Mouse (Mus musculus) thymus, adult 2 months (tissue): ENCODE measurements around the gene Gpn2. TPM values are rescaled to one million over a fixed set of nuclear protein-coding genes. Genes with fewer than 3 reads are reported as not detected.

Experiments
- DNase-seq: peaks from one replicate; pipeline ENCODE4 v3.0.0; 2021
- H3K27ac ChIP-seq: fragments of 200-500 bp; 2 replicates; pipeline ENCODE4 v1.5.1; 2012; ENCODE audit warnings: low read length, control low read depth; ENCODE audit not compliant: control insufficient read depth, insufficient read depth
- H3K27me3 ChIP-seq: fragments of 200-500 bp; 2 replicates; pipeline ENCODE4 v1.6.1; 2012; ENCODE audit warnings: mild to moderate bottlenecking, low read length, moderate library complexity, mixed read lengths; ENCODE audit not compliant: control insufficient read depth, insufficient read depth
- H3K36me3 ChIP-seq: fragments of 200-500 bp; 2 replicates; pipeline ENCODE4 v1.6.1; 2012; ENCODE audit warnings: mild to moderate bottlenecking, low read length, moderate library complexity; ENCODE audit not compliant: control insufficient read depth, insufficient read depth
- H3K4me1 ChIP-seq: fragments of 200-500 bp; replicated peaks from 2 replicates; pipeline ENCODE4 v1.6.1; 2012; ENCODE audit warnings: low read length; ENCODE audit not compliant: control insufficient read depth, insufficient read depth
- H3K4me3 ChIP-seq: fragments of 200-500 bp; 2 replicates; pipeline ENCODE4 v1.5.1; 2012; ENCODE audit warnings: mild to moderate bottlenecking, low read length, control low read depth, moderate library complexity; ENCODE audit not compliant: control insufficient read depth, insufficient read depth
- CTCF ChIP-seq: fragments of 200-500 bp; IDR thresholded peaks from 2 replicates; pipeline ENCODE4 v1.5.1; 2012; ENCODE audit warnings: mild to moderate bottlenecking, control low read depth, low read length, moderate library complexity, borderline replicate concordance; ENCODE audit not compliant: control insufficient read depth, poor library complexity, insufficient read depth; ENCODE audit errors: extremely low read depth
- POLR2A ChIP-seq: fragments of 200-500 bp; IDR thresholded peaks from 2 replicates; pipeline ENCODE4 v1.6.1; 2012; ENCODE audit warnings: mild to moderate bottlenecking, low read length, control low read depth, moderate library complexity; ENCODE audit not compliant: control insufficient read depth, poor library complexity, insufficient read depth; ENCODE audit errors: extremely low read depth
- WGBS: fragments of 180-500 bp; shearing (Covaris S2); methylation state at CpG from one replicate; pipeline ENCODE4 v1.1.7; 2018; 5-methylcytosine and 5-hydroxymethylcytosine counted together
- polyA plus RNA-seq: library from polyadenylated mRNA; depleted of rRNA; stranded (reverse); fragments of >200 nt; gene quantifications from 2 replicates; pipeline ENCODE4 v1.2.3, GENCODE M21; 2012

The Gpn2 gene
- polyA plus RNA-seq, 1 experiment: 59.4 TPM

- DNase-seq: no peak
- WGBS: 16% methylated on average over 5 of the region's 5 CpGs
- no peak for TF ChIP-seq CTCF
- no peak for TF ChIP-seq POLR2A
- Histone ChIP-seq H3K4me1 (peaks cover 65% of the 10 kb centered on the region), H3K27me3 (no peaks in the 10 kb centered on the region), H3K27ac (peak overlapping the region; percentile 96), H3K4me3 (no peak overlapping the region), H3K36me3 (peaks cover 4% of the 10 kb centered on the region; the same call in 1 of the 2 replicates)
These were observed 42.1 kb downstream of the Gpn2 start for GRCm38 (mm10) chr4:133626221-133626620.

GRCm38 (mm10) chr4:133626621-133627020 is 42.5 kb downstream of the Gpn2 start:
- no peak for TF ChIP-seq POLR2A
- TF ChIP-seq CTCF: no peak
- Histone ChIP-seq H3K27me3 (no peaks in the 10 kb centered on the region), H3K4me1 (peaks cover 66% of the 10 kb centered on the region), H3K27ac (peak overlapping the region; percentile 96), H3K36me3 (peaks cover 4% of the 10 kb centered on the region; the same call in 1 of the 2 replicates), H3K4me3 (no peak overlapping the region)
- 93% methylated on average over 9 of the region's 9 CpGs for WGBS
- no peak for DNase-seq

DNA sequence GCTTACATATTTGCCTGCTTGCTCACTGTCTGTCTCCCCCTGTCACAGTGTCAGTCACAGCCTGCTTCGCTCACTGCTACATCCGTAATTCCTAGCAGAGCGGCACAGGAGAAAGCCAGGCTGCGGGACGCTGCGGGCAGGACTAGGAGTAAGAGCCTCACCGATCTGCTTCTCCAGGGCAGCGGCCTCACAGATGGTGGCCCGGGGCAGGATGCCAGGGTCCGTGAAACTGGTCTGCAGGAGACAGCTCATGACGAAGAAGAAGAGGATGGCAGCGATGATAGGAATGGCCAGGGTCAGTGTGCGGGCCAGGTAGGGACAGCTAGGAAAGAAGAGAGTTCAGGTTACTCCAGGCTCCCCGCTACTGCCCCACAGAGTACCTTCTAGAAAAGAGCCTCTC is 42.9 kb downstream of the Gpn2 start:
- 97% methylated on average over 14 of the region's 14 CpGs for WGBS
- Histone ChIP-seq H3K4me1 (peaks cover 66% of the 10 kb centered on the region), H3K27ac (peak overlapping the region; percentile 96), H3K36me3 (peaks cover 4% of the 10 kb centered on the region; the same call in 1 of the 2 replicates), H3K4me3 (no peak overlapping the region), H3K27me3 (no peaks in the 10 kb centered on the region)
- DNase-seq: no peak
- TF ChIP-seq POLR2A: no peak
- TF ChIP-seq CTCF: no peak

DNA sequence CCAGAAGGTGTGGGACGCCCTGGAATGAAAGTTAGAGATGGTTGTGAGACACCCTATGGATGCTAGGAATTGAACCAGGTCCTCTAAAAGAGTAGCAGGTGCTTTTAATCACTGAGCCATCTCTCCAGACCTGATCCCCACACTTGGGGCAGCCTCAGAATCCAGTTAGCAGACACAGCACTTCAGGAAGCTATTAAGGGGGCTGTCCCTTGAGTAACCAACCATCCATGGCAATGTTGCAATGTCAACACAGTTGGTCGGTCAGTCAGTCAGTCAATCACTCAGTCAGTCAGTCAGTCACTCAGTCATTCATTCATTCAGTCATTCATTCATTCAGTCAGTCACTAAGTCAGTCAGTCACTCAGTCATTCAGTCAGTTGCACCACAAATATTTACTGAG is 44.4 kb downstream of the Gpn2 start:
- peaks cover 67% of the 10 kb centered on the region for H3K4me1 ChIP-seq
- TF ChIP-seq CTCF: no peak
- no peak for TF ChIP-seq POLR2A
- peaks cover 4% of the 10 kb centered on the region; the same call in 1 of the 2 replicates for H3K36me3 ChIP-seq
- WGBS: 94% methylated on average over 2 of the region's 2 CpGs
- no peak for DNase-seq
- no peak overlapping the region for H3K27ac ChIP-seq
- H3K4me3 ChIP-seq: no peak overlapping the region
- no peaks in the 10 kb centered on the region for H3K27me3 ChIP-seq

GRCm38 (mm10) chr4:133629191-133629590 is 45.0 kb downstream of the Gpn2 start:
- Histone ChIP-seq H3K27ac (0 out of 2 replicates have a peak overlapping the region, but pooled peaks have one; percentile 18), H3K4me3 (no peak overlapping the region), H3K4me1 (peaks cover 64% of the 10 kb centered on the region), H3K36me3 (peaks cover 4% of the 10 kb centered on the region; the same call in 1 of the 2 replicates), H3K27me3 (no peaks in the 10 kb centered on the region)
- WGBS: 34% methylated on average over 7 of the region's 7 CpGs
- DNase-seq: no peak
- TF ChIP-seq POLR2A: no peak
- TF ChIP-seq CTCF: no peak

- H3K36me3 ChIP-seq: peaks cover 4% of the 10 kb centered on the region; the same call in 1 of the 2 replicates
- WGBS: 92% methylated on average over 8 of the region's 8 CpGs
- no peak overlapping the region for H3K4me3 ChIP-seq
- no peak for TF ChIP-seq CTCF
- TF ChIP-seq POLR2A: no peak
- no peaks in the 10 kb centered on the region for H3K27me3 ChIP-seq
- DNase-seq: no peak
- peaks cover 52% of the 10 kb centered on the region for H3K4me1 ChIP-seq
- no peak overlapping the region for H3K27ac ChIP-seq
These were observed 46.3 kb downstream of the Gpn2 start for GRCm38 (mm10) chr4:133630326-133630920.

- WGBS: 51% methylated on average over 14 of the region's 14 CpGs
- no peak for DNase-seq
- peaks cover 44% of the 10 kb centered on the region for H3K4me1 ChIP-seq
- peak overlapping the region; percentile 30; the same call in 1 of the 2 replicates for H3K27ac ChIP-seq
- no peaks in the 10 kb centered on the region for H3K27me3 ChIP-seq
- peak overlapping the region; percentile 43 for H3K4me3 ChIP-seq
- H3K36me3 ChIP-seq: peaks cover 4% of the 10 kb centered on the region; the same call in 1 of the 2 replicates
- TF ChIP-seq CTCF (no peak), POLR2A (no peak)
These were observed 47.1 kb downstream of the Gpn2 start for GRCm38 (mm10) chr4:133631071-133631768.
